Comparison of ENCODE assay signal across 9 mouse cellular contexts in genomic region chr4:148591637-148592380, GRCm38 (mm10). TPM values are rescaled to one million over a fixed set of nuclear protein-coding genes. Genes with fewer than 3 reads are reported as not detected.
A peak's percentile ranks its signal among the peaks of the same experiment; 100 is the strongest.
DNase-seq lines count a peak whose midpoint lies in the region; ATAC-seq and TF ChIP-seq lines count a peak whose summit lies in the region.
"Had no signal": no experiment of that assay in that cellular context is flagged by ENCODE, and none has a peak within 500 bp of the region (broad histone marks: within the 10 kb centered on the region; RNA-seq: fewer than 3 reads in every experiment).

No protein-coding gene starts in this region.

- peaks cover 18% of the 10 kb centered on the region for H3K4me1 ChIP-seq in lung, embryonic 16.5 days (replicated peaks; ENCODE audit: control insufficient read depth, insufficient read depth, low read length)
- peaks cover 5% of the 10 kb centered on the region for H3K4me1 ChIP-seq in limb, embryonic 14.5 days (ENCODE audit: control insufficient read depth, insufficient read depth, low read length)
- peaks cover 9% of the 10 kb centered on the region for H3K4me1 ChIP-seq in neural tube, embryonic 11.5 days (ENCODE audit: control insufficient read depth, insufficient read depth, low read length)

- TF ChIP-seq POLR2A in limb, embryonic 14.5 days (IDR thresholded peaks at IDR 0.05; ENCODE audit: borderline replicate concordance, extremely low read depth, insufficient read depth, insufficient read length), result no peak

- H3K27me3 ChIP-seq in lung, embryonic 16.5 days (ENCODE audit: control insufficient read depth, insufficient read depth, low read depth, low read length), result no peaks in the 10 kb centered on the region
- H3K27me3 ChIP-seq in limb, embryonic 14.5 days (ENCODE audit: control insufficient read depth, insufficient read depth, low read length), result no peaks in the 10 kb centered on the region
- no peaks in the 10 kb centered on the region for H3K27me3 ChIP-seq in neural tube, embryonic 11.5 days (ENCODE audit: control insufficient read depth, insufficient read depth, low read length)

- peak overlapping the region; percentile 92 for H3K4me3 ChIP-seq in lung, embryonic 16.5 days (ENCODE audit: low read length)
- H3K4me3 ChIP-seq in limb, embryonic 14.5 days (replicated peaks; ENCODE audit: low read length), result peak overlapping the region; percentile 88
- peak overlapping the region; percentile 92 for H3K4me3 ChIP-seq in neural tube, embryonic 11.5 days (ENCODE audit: low read depth, low read length)

- H3K9me3 ChIP-seq in lung, embryonic 16.5 days (ENCODE audit: control insufficient read depth, low read length), result no peaks in the 10 kb centered on the region
- no peaks in the 10 kb centered on the region for H3K9me3 ChIP-seq in limb, embryonic 14.5 days (ENCODE audit: control insufficient read depth, low read length)
- no peaks in the 10 kb centered on the region for H3K9me3 ChIP-seq in neural tube, embryonic 11.5 days (ENCODE audit: control insufficient read depth, low read length)

- ATAC-seq in lung, embryonic 16.5 days (ENCODE audit: low read depth), result peak; percentile 36
- 0 out of 2 replicates have a peak, but pooled peaks have one; percentile 2 for ATAC-seq in erythroid progenitor cell, adult 5-6 weeks (replicated peaks; ENCODE audit: low FRiP score, poor library complexity, severe bottlenecking)
- ATAC-seq in limb, embryonic 14.5 days (ENCODE audit: low FRiP score, low read depth), result peak; percentile 30
- peak; percentile 57 for ATAC-seq in neural tube, embryonic 11.5 days (ENCODE audit: insufficient read depth, low FRiP score, low TSS enrichment)

- H3K36me3 ChIP-seq in lung, embryonic 16.5 days (ENCODE audit: control insufficient read depth, insufficient read depth, low read length), result peaks cover 29% of the 10 kb centered on the region
- peaks cover 35% of the 10 kb centered on the region for H3K36me3 ChIP-seq in limb, embryonic 14.5 days (ENCODE audit: control insufficient read depth, insufficient read depth, low read length)
- peaks cover 15% of the 10 kb centered on the region for H3K36me3 ChIP-seq in neural tube, embryonic 11.5 days (ENCODE audit: control insufficient read depth, insufficient read depth, low read length)

- H3K9ac ChIP-seq in lung, embryonic 16.5 days (ENCODE audit: low read length), result peak overlapping the region; percentile 84
- H3K9ac ChIP-seq in limb, embryonic 14.5 days (ENCODE audit: low read depth, low read length, severe bottlenecking), result peak overlapping the region; percentile 83
- peak overlapping the region; percentile 73 for H3K9ac ChIP-seq in neural tube, embryonic 11.5 days (ENCODE audit: low read length)

- H3K4me2 ChIP-seq in lung, embryonic 16.5 days (ENCODE audit: low read depth, low read length), result peak overlapping the region; percentile 79
- peak overlapping the region; percentile 87 for H3K4me2 ChIP-seq in limb, embryonic 14.5 days (replicated peaks; ENCODE audit: low read depth, low read length, severe bottlenecking)
- peak overlapping the region; percentile 90 for H3K4me2 ChIP-seq in neural tube, embryonic 11.5 days (ENCODE audit: low read depth)

- no peak overlapping the region for H3K27ac ChIP-seq in lung, embryonic 16.5 days (ENCODE audit: low read length)
- H3K27ac ChIP-seq in limb, embryonic 14.5 days (replicated peaks; ENCODE audit: low read depth, low read length), result peak overlapping the region; percentile 70
- no peak overlapping the region for H3K27ac ChIP-seq in neural tube, embryonic 11.5 days (ENCODE audit: low read depth, low read length)

- WGBS in lung, embryonic 16.5 days, result under 1% methylated on average over 53 of the region's 53 CpGs
- under 1% methylated on average over 30 of the region's 53 CpGs for WGBS in limb, embryonic 14.5 days
- WGBS in neural tube, embryonic 11.5 days, result under 1% methylated on average over 53 of the region's 53 CpGs

- DNase-seq in embryo, embryonic 10 days (ENCODE audit: low spot score), result peak; percentile 48
- DNase-seq in embryo, embryonic 9.5 days (ENCODE audit: extremely low spot score), result no peak
- DNase-seq in lung, postnatal 4 days, result no peak
- DNase-seq in limb, embryonic 14.5 days (ENCODE audit: low spot score), result no peak
- peak; percentile 44 for DNase-seq in neural tube, embryonic 11.5 days (ENCODE audit: low spot score)
- DNase-seq in urinary bladder, adult 2 months (ENCODE audit: low spot score), result no peak

RNA-seq across cellular contexts. Expression of gene Srm, which starts 0.5 kb away (rescaled TPM):
- polyA plus RNA-seq in lung, embryonic 16.5 days (2015; fragmentation: Nextera tagmentation; extraction: Ambion mirVana), result 114 and 126 TPM in 2 replicates
- 11.3 and 14.1 TPM in 2 replicates for total RNA-seq in erythroid progenitor cell, adult 5-6 weeks (2015; ENCODE audit: low replicate concordance)
- total RNA-seq in erythroid progenitor cell, adult 5-6 weeks (2017; ENCODE audit: low replicate concordance), result 1.0 and 4.5 TPM in 2 replicates
- polyA plus RNA-seq in limb, embryonic 14.5 days (2012; rRNA removed), result 188 and 215 TPM in 2 replicates
- polyA plus RNA-seq in limb, embryonic 14.5 days (2014; fragmentation: Nextera tagmentation; extraction: Ambion mirVana), result 273 and 284 TPM in 2 replicates
- 194 and 196 TPM in 2 replicates for polyA plus RNA-seq in neural tube, embryonic 11.5 days (2014; fragmentation: Nextera tagmentation; extraction: Ambion mirVana)
- polyA plus RNA-seq in urinary bladder, adult 2 months (2012; rRNA removed), result 48.4 and 51.9 TPM in 2 replicates

RNA-seq across cellular contexts. Expression of gene Masp2, which starts 10.5 kb away (rescaled TPM):
- polyA plus RNA-seq in lung, embryonic 16.5 days (2015; fragmentation: Nextera tagmentation; extraction: Ambion mirVana), result 0.44 and 0.93 TPM in 2 replicates
- total RNA-seq in erythroid progenitor cell, adult 5-6 weeks (2015; ENCODE audit: low replicate concordance), result not detected in 2 replicates
- 2.8 TPM in 1 of 2 replicates, not detected in the other for total RNA-seq in erythroid progenitor cell, adult 5-6 weeks (2017; ENCODE audit: low replicate concordance)
- polyA plus RNA-seq in limb, embryonic 14.5 days (2012; rRNA removed), result 1.5 and 2.0 TPM in 2 replicates
- 0.68 TPM in 1 of 2 replicates, not detected in the other for polyA plus RNA-seq in limb, embryonic 14.5 days (2014; fragmentation: Nextera tagmentation; extraction: Ambion mirVana)
- polyA plus RNA-seq in neural tube, embryonic 11.5 days (2014; fragmentation: Nextera tagmentation; extraction: Ambion mirVana), result 0.17 and 0.35 TPM in 2 replicates
- polyA plus RNA-seq in urinary bladder, adult 2 months (2012; rRNA removed), result 0.58 and 0.72 TPM in 2 replicates
- polyA plus RNA-seq: large intestine, adult 2 months had no signal

RNA-seq across cellular contexts. Expression of gene Exosc10, which starts 33.6 kb away (rescaled TPM):
- 83.6 and 90.8 TPM in 2 replicates for polyA plus RNA-seq in lung, embryonic 16.5 days (2015; fragmentation: Nextera tagmentation; extraction: Ambion mirVana)
- 27.4 and 31.9 TPM in 2 replicates for total RNA-seq in erythroid progenitor cell, adult 5-6 weeks (2015; ENCODE audit: low replicate concordance)
- total RNA-seq in erythroid progenitor cell, adult 5-6 weeks (2017; ENCODE audit: low replicate concordance), result 20.1 and 41.5 TPM in 2 replicates
- polyA plus RNA-seq in limb, embryonic 14.5 days (2012; rRNA removed), result 70.2 and 74.5 TPM in 2 replicates
- polyA plus RNA-seq in limb, embryonic 14.5 days (2014; fragmentation: Nextera tagmentation; extraction: Ambion mirVana), result 92.8 and 93.0 TPM in 2 replicates
- 102 and 108 TPM in 2 replicates for polyA plus RNA-seq in neural tube, embryonic 11.5 days (2014; fragmentation: Nextera tagmentation; extraction: Ambion mirVana)
- polyA plus RNA-seq in urinary bladder, adult 2 months (2012; rRNA removed), result 31.4 and 40.2 TPM in 2 replicates

RNA-seq across cellular contexts. Expression of gene Tardbp, which starts 35.0 kb away (rescaled TPM):
- 320 and 367 TPM in 2 replicates for polyA plus RNA-seq in lung, embryonic 16.5 days (2015; fragmentation: Nextera tagmentation; extraction: Ambion mirVana)
- 230 and 350 TPM in 2 replicates for total RNA-seq in erythroid progenitor cell, adult 5-6 weeks (2015; ENCODE audit: low replicate concordance)
- 315 and 491 TPM in 2 replicates for total RNA-seq in erythroid progenitor cell, adult 5-6 weeks (2017; ENCODE audit: low replicate concordance)
- 674 and 680 TPM in 2 replicates for polyA plus RNA-seq in limb, embryonic 14.5 days (2012; rRNA removed)
- polyA plus RNA-seq in limb, embryonic 14.5 days (2014; fragmentation: Nextera tagmentation; extraction: Ambion mirVana), result 148 and 170 TPM in 2 replicates
- polyA plus RNA-seq in neural tube, embryonic 11.5 days (2014; fragmentation: Nextera tagmentation; extraction: Ambion mirVana), result 179 and 211 TPM in 2 replicates
- polyA plus RNA-seq in urinary bladder, adult 2 months (2012; rRNA removed), result 252 and 403 TPM in 2 replicates

RNA-seq across cellular contexts. Expression of gene Gm572, which starts 51.3 kb away (rescaled TPM):
- polyA plus RNA-seq in lung, embryonic 16.5 days (2015; fragmentation: Nextera tagmentation; extraction: Ambion mirVana), result not detected in 2 replicates
- total RNA-seq in erythroid progenitor cell, adult 5-6 weeks (2015; ENCODE audit: low replicate concordance), result not detected in 2 replicates
- total RNA-seq in erythroid progenitor cell, adult 5-6 weeks (2017; ENCODE audit: low replicate concordance), result not detected in 2 replicates
- polyA plus RNA-seq in limb, embryonic 14.5 days (2012; rRNA removed), result 0.11 and 0.24 TPM in 2 replicates
- polyA plus RNA-seq in limb, embryonic 14.5 days (2014; fragmentation: Nextera tagmentation; extraction: Ambion mirVana), result not detected in 2 replicates
- not detected in 2 replicates for polyA plus RNA-seq in neural tube, embryonic 11.5 days (2014; fragmentation: Nextera tagmentation; extraction: Ambion mirVana)
- polyA plus RNA-seq in urinary bladder, adult 2 months (2012; rRNA removed), result 0.04 TPM in 1 of 2 replicates, not detected in the other
- polyA plus RNA-seq: large intestine, adult 2 months had no signal

Comparison
In these comparisons a context has a peak if more than half of its experiments do, and no peak if none do; other contexts are left out.
1. DNase-seq: peak in embryo, embryonic 10 days (single experiment) and neural tube, embryonic 11.5 days (single experiment); none in embryo, embryonic 9.5 days (single experiment), lung, postnatal 4 days (0 of 2), limb, embryonic 14.5 days (single experiment) and urinary bladder, adult 2 months (single experiment).
2. ATAC-seq: peak in every context shown above with its lines; median percentile 57 in neural tube, embryonic 11.5 days; 36 in lung, embryonic 16.5 days; 30 in limb, embryonic 14.5 days; 2 in erythroid progenitor cell, adult 5-6 weeks.
3. Peak in every context shown above with its lines, with median percentiles within 50 percentile points of each other: H3K4me2 ChIP-seq, H3K4me3 ChIP-seq and H3K9ac ChIP-seq.